Mouse (Mus musculus): ENCODE results near the gene Pnma1. TPM values are rescaled to one million over a fixed set of nuclear protein-coding genes. Genes with fewer than 3 reads are reported as not detected.
A peak's percentile ranks its signal among the peaks of the same experiment; 100 is the strongest.

Pnma1 gene
- total RNA-seq, 4 experiments from 2014 or later: 3.1 to 3.9 (median 3.6) TPM

GRCm38 (mm10) chr12:84155523-84155871 lies 7.2 kb upstream of the Pnma1 start:
- DNase-seq (ENCODE audit: low spot score in 2 of 2): no peak

GRCm38 (mm10) chr12:84154786-84155522 lies 6.7 kb upstream of the Pnma1 start:
- DNase-seq (ENCODE audit: low spot score in 2 of 2): no peak

- no peak for DNase-seq (ENCODE audit: low spot score in 2 of 2)
Measured at GRCm38 (mm10) chr12:84153414-84153813, 5.1 kb upstream of the Pnma1 start.

GRCm38 (mm10) chr12:84152352-84153190 lies 4.3 kb upstream of the Pnma1 start:
- no peak for DNase-seq (ENCODE audit: low spot score in 2 of 2)

GRCm38 (mm10) chr12:84151911-84152310 lies 3.6 kb upstream of the Pnma1 start:
- no peak for DNase-seq (ENCODE audit: low spot score in 2 of 2)

- DNase-seq (ENCODE audit: low spot score in 2 of 2): no peak
Measured at GRCm38 (mm10) chr12:84150976-84151375, 2.7 kb upstream of the Pnma1 start.

GRCm38 (mm10) chr12:84149971-84150370 lies 1.7 kb upstream of the Pnma1 start:
- no peak for DNase-seq (ENCODE audit: low spot score in 2 of 2)

GRCm38 (mm10) chr12:84148622-84149012 lies 328 bp upstream of the Pnma1 start:
- no peak for DNase-seq (ENCODE audit: low spot score in 2 of 2)

- DNase-seq (ENCODE audit: low spot score in 2 of 2): no peak
Measured at GRCm38 (mm10) chr12:84142281-84143050, 5.8 kb downstream of the Pnma1 start.

- DNase-seq (ENCODE audit: low spot score in 2 of 2): no peak
Measured at GRCm38 (mm10) chr12:84141271-84141670, 7.0 kb downstream of the Pnma1 start.

GRCm38 (mm10) chr12:84140135-84140534 lies 8.2 kb downstream of the Pnma1 start:
- DNase-seq (ENCODE audit: low spot score in 2 of 2): no peak

- no peak for DNase-seq (ENCODE audit: low spot score in 2 of 2)
Measured at GRCm38 (mm10) chr12:84137131-84137530, 11.2 kb downstream of the Pnma1 start.

- DNase-seq (ENCODE audit: low spot score in 2 of 2): no peak
Measured at GRCm38 (mm10) chr12:84132265-84132664, 16.0 kb downstream of the Pnma1 start.

GRCm38 (mm10) chr12:84129931-84130330 lies 18.4 kb downstream of the Pnma1 start:
- DNase-seq (ENCODE audit: low spot score in 2 of 2): no peak

- no peak for DNase-seq (ENCODE audit: low spot score in 2 of 2)
Measured at GRCm38 (mm10) chr12:84128576-84128975, 19.7 kb downstream of the Pnma1 start.

- no peak for DNase-seq (ENCODE audit: low spot score in 2 of 2)
Measured at GRCm38 (mm10) chr12:84126899-84127298, 21.4 kb downstream of the Pnma1 start.

- DNase-seq (ENCODE audit: low spot score in 2 of 2): no peak
Measured at GRCm38 (mm10) chr12:84125892-84126291, 22.4 kb downstream of the Pnma1 start.

- no peak for DNase-seq (ENCODE audit: low spot score in 2 of 2)
Measured at GRCm38 (mm10) chr12:84119584-84119983, 28.7 kb downstream of the Pnma1 start.

GRCm38 (mm10) chr12:84114153-84114994 lies 33.9 kb downstream of the Pnma1 start, which contains the start of gene Dnal1:
Gene Dnal1 (plus strand): TSS chr12:84114366.
- peak; percentile 74 to 85 for DNase-seq (ENCODE audit: low spot score in 2 of 2)

- DNase-seq (ENCODE audit: low spot score in 2 of 2): no peak
Measured at GRCm38 (mm10) chr12:84113676-84114075, 34.6 kb downstream of the Pnma1 start.

- DNase-seq (ENCODE audit: low spot score in 2 of 2): no peak
Measured at GRCm38 (mm10) chr12:84110814-84111213, 37.5 kb downstream of the Pnma1 start.

Data from layer of hippocampus, adult 8-10 months (tissue).